Mouse (Mus musculus) spleen, adult 2 months (tissue): ENCODE results near the gene Mx1. TPM values are rescaled to one million over a fixed set of nuclear protein-coding genes. Genes with fewer than 3 reads are reported as not detected.

Source experiments
- DNase-seq, 2 experiments: peaks; one replicate each; pipeline versions ENCODE4 v3.0.0 to v3.0.0-alpha.2; 2012 to 2021; ENCODE audit warnings: low spot score in 2 of 2, low read depth in 1 of 2
- H3K27ac ChIP-seq: fragments of 200-500 bp; 2 replicates; pipeline ENCODE4 v1.5.1; 2012; ENCODE audit warnings: low read length, inconsistent platforms; ENCODE audit not compliant: insufficient read depth
- H3K27me3 ChIP-seq: fragments of 200-500 bp; 2 replicates; pipeline ENCODE4 v1.6.1; 2012; ENCODE audit warnings: mild to moderate bottlenecking, moderate library complexity, low read length, inconsistent platforms; ENCODE audit not compliant: control insufficient read depth, insufficient read depth
- H3K36me3 ChIP-seq: fragments of 200-500 bp; 2 replicates; pipeline ENCODE4 v1.6.1; 2012; ENCODE audit warnings: mild to moderate bottlenecking, low read length, inconsistent platforms; ENCODE audit not compliant: control insufficient read depth, insufficient read depth
- H3K4me1 ChIP-seq: fragments of 200-500 bp; 2 replicates; pipeline ENCODE4 v1.6.1; 2011; ENCODE audit warnings: inconsistent platforms; ENCODE audit not compliant: control insufficient read depth, insufficient read depth, insufficient read length
- H3K4me3 ChIP-seq: fragments of 200-500 bp; 2 replicates; pipeline ENCODE4 v1.5.1; 2011; ENCODE audit warnings: mild to moderate bottlenecking, inconsistent platforms; ENCODE audit not compliant: insufficient read depth, insufficient read length; ENCODE audit errors: extremely low read depth
- CTCF ChIP-seq: fragments of 200-500 bp; IDR thresholded peaks from 2 replicates; pipeline ENCODE4 v1.5.1; 2011; ENCODE audit warnings: mild to moderate bottlenecking, inconsistent platforms; ENCODE audit not compliant: insufficient read depth, insufficient read length, insufficient replicate concordance; ENCODE audit errors: extremely low read depth
- POLR2A ChIP-seq: fragments of 200-500 bp; IDR thresholded peaks from 2 replicates; pipeline ENCODE4 v1.6.1; 2011; ENCODE audit warnings: low read depth, low read length, inconsistent platforms
- WGBS: fragments of 180-500 bp; shearing (Covaris S2); methylation state at CpG from one replicate; pipeline ENCODE4 v1.1.7; 2018; 5-methylcytosine and 5-hydroxymethylcytosine counted together
- polyA plus RNA-seq: library from polyadenylated mRNA; depleted of rRNA; stranded (reverse); fragments of >200 nt; gene quantifications from 2 replicates; pipeline ENCODE4 v1.2.3, GENCODE M21; 2012

The Mx1 gene
- polyA plus RNA-seq, 1 experiment, result 4.2 TPM

DNA sequence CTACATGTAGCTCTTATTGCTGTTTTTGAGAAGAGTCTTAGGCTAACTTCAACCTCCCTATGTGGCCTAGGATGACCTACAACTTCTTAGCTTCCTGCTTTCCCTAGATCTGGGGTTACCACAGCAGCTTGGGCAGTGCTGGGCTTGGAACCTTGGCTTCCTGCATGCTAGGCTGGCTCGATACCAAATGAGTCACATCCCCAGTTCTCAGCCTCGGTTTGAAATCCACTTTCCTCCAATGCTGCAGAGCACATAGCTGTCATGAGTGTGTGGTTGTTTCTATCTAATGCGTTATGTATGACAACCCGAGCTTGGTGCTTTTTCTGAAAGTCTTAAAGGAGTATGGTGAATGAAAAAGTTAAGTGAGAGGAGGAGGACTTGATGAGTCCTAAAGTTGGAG, 31.4 kb downstream of the Mx1 start:
- 33% methylated on average over 4 of the region's 4 CpGs for WGBS
- H3K4me1 ChIP-seq, result no peaks in the 10 kb centered on the region
- no peak overlapping the region for H3K27ac ChIP-seq
- TF ChIP-seq CTCF (no peak), POLR2A (no peak)
- DNase-seq, result no peak
- H3K36me3 ChIP-seq, result no peaks in the 10 kb centered on the region
- H3K4me3 ChIP-seq, result no peak overlapping the region
- no peaks in the 10 kb centered on the region for H3K27me3 ChIP-seq

GRCm38 (mm10) chr16:97430091-97430490, 32.6 kb downstream of the Mx1 start:
- Histone ChIP-seq H3K36me3 (no peaks in the 10 kb centered on the region), H3K4me1 (no peaks in the 10 kb centered on the region), H3K4me3 (no peak overlapping the region), H3K27ac (no peak overlapping the region), H3K27me3 (no peaks in the 10 kb centered on the region)
- TF ChIP-seq POLR2A (no peak), CTCF (no peak)
- no peak for DNase-seq
- WGBS, result 89% methylated on average over 4 of the region's 4 CpGs

DNA sequence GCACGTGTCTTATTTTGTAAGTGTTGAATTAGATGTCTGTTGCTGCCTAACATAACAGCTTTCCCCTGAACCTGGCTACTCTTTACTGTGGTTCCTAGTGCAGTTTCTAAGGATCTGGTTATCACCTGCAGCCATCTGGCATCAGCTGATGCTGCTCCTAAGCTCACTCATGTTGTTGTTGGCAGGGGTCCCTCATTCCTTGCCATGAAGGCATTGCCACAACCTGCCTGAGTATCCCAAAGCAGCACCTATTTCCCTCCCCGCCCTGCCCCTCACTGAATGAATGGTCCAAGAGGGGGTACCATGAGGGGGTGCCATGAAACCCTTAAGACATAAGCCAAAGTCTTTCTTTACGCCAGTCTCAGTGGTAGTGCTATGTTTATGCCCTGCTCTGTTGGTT, 34.7 kb downstream of the Mx1 start:
- Histone ChIP-seq H3K36me3 (no peaks in the 10 kb centered on the region), H3K27me3 (no peaks in the 10 kb centered on the region), H3K4me3 (no peak overlapping the region), H3K27ac (no peak overlapping the region), H3K4me1 (no peaks in the 10 kb centered on the region)
- 81% methylated on average over 3 of the region's 3 CpGs for WGBS
- no peak for DNase-seq
- TF ChIP-seq CTCF, result no peak
- TF ChIP-seq POLR2A, result no peak

- no peaks in the 10 kb centered on the region for H3K36me3 ChIP-seq
- no peak for DNase-seq
- TF ChIP-seq POLR2A (no peak), CTCF (no peak)
- H3K4me1 ChIP-seq, result no peaks in the 10 kb centered on the region
- no peak overlapping the region for H3K27ac ChIP-seq
- 84% methylated on average over 1 of the region's 1 CpGs for WGBS
- H3K4me3 ChIP-seq, result no peak overlapping the region
- no peaks in the 10 kb centered on the region for H3K27me3 ChIP-seq
Observed at GRCm38 (mm10) chr16:97423627-97424026, 39.1 kb downstream of the Mx1 start.

DNA sequence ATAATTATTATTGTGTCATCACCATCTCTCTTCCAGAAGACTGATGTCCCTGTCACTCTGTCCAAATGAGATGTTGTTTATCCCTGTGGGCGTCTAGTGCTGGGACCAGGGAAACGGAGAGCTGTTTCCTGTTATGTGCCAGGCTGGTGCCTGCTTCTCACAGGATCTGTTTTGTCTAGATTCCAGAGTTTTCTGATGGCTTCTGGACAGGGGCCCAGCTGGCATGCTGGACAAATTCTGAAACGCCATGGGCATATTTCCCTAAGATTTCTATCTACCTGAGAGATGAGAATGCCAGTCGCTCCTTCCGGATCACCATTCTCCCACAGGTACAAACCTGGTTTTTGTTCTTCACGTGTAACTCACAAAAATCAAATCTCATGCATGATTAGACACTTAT, 41.0 kb downstream of the Mx1 start:
- DNase-seq, result no peak
- Histone ChIP-seq H3K36me3 (no peaks in the 10 kb centered on the region), H3K4me1 (no peaks in the 10 kb centered on the region), H3K27me3 (no peaks in the 10 kb centered on the region), H3K27ac (no peak overlapping the region), H3K4me3 (no peak overlapping the region)
- TF ChIP-seq POLR2A (no peak), CTCF (no peak)
- 83% methylated on average over 6 of the region's 6 CpGs for WGBS

DNA sequence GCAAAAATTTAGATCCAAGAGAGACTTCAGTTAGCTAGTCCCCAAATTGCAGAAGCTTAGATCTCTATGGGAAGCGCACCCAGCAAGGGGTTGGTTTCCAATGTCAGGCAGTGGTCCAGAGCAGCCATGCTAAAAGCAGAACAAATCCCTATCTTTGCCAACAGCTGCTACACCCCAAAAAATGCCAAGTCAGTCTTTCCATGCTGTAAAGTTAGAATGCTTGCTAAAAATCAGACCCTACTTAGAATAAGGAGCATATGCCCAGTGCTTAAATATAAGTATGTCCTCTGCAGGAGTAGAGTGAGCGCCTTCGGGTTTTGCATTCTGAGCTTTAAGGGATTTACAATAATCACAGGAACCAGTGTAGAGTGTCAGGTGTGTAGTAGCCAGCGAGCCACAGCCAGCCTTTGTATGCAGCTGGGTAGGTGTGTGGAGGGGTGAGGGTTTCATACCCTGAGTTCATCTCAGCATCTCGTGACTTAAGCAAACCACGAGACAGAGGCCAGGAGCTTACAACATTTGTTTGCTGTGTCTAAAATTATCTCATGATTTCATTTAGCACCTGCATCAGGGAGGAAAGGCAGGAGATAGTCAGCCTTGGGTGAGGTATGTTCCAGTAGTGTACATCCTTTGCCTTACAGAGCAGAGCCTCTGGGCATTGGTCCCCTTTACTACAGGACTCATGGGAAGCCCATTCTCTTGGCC, 43.8 kb downstream of the Mx1 start:
- Histone ChIP-seq H3K4me1 (no peaks in the 10 kb centered on the region), H3K27me3 (no peaks in the 10 kb centered on the region), H3K27ac (no peak overlapping the region), H3K4me3 (no peak overlapping the region), H3K36me3 (no peaks in the 10 kb centered on the region)
- DNase-seq, result no peak
- TF ChIP-seq CTCF (no peak), POLR2A (no peak)
- 68% methylated on average over 6 of the region's 6 CpGs for WGBS

GRCm38 (mm10) chr16:97417896-97418542, 44.7 kb downstream of the Mx1 start:
- no peaks in the 10 kb centered on the region for H3K4me1 ChIP-seq
- H3K36me3 ChIP-seq, result no peaks in the 10 kb centered on the region
- no peak for DNase-seq
- no peak overlapping the region for H3K27ac ChIP-seq
- H3K27me3 ChIP-seq, result no peaks in the 10 kb centered on the region
- no peak overlapping the region for H3K4me3 ChIP-seq
- 20% methylated on average over 4 of the region's 4 CpGs for WGBS
- no peak for TF ChIP-seq CTCF
- no peak for TF ChIP-seq POLR2A
